In the genomic region with DNA sequence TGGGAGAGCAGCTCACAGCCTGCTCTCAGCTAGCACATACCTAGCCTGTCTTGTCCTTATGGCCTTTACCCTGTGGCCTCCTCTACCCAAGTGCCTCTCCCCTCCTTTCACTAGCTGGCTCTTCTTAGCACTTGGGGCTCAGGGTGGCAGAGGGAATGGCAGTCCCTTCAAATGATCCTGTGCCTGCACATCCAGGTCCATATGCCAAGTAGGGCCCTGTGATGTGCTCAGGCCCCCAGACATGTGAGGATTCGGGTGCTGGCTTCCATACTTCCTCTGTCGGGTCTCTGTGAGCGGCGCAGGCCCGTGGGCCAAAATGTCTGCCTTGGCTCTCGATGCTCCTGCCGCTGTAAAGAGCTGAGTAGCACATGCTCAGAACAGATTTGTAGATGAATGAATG, we compare ENCODE assay signal across 26 mouse cellular contexts. TPM values are rescaled to one million over a fixed set of nuclear protein-coding genes. Genes with fewer than 3 reads are reported as not detected.
DNase-seq lines count a peak whose midpoint lies in the region; ATAC-seq and TF ChIP-seq lines count a peak whose summit lies in the region.
"Had no signal": no experiment of that assay in that cellular context is flagged by ENCODE, and none has a peak within 500 bp of the region (broad histone marks: within the 10 kb centered on the region; RNA-seq: fewer than 3 reads in every experiment).

No protein-coding gene starts in this region.

- no peak for ATAC-seq in CD4-positive, CD25-positive, alpha-beta regulatory T cell, adult 4 months
- ATAC-seq: forebrain, embryonic 14.5 days; forebrain, embryonic 16.5 days had no signal

- DNase-seq in CD4-positive, CD25-positive, alpha-beta regulatory T cell, adult 2 months (ENCODE audit: low read depth, low spot score): peak; percentile 53
- no peak for DNase-seq in spleen, adult 2 months (ENCODE audit: low read depth in 1 of 2, low spot score in 2 of 2)
- no peak for DNase-seq in spleen, postnatal 14 days (ENCODE audit: low spot score in 2 of 2)
- DNase-seq in CD4-positive helper T cell, adult 2 months (ENCODE audit: low read depth, low spot score): peak; percentile 40
- peak; percentile 53 for DNase-seq in naive thymus-derived CD4-positive, alpha-beta T cell, adult 2 months (ENCODE audit: low read depth)
- no peak for DNase-seq in ovary, postnatal 10 days (ENCODE audit: low spot score)
- DNase-seq: adrenal gland, adult 2 months; adrenal gland, postnatal 10 days; adrenal gland, postnatal 25 days; B cell, adult 2 months; cerebellum, adult 11 months; cerebellum, adult 18-20 months; cerebellum, adult 8-10 months; cerebellum, adult 9-11 months; cerebellum, postnatal 14 days; cerebellum, postnatal 36 days; embryo, embryonic 11 days had no signal

- no peak for TF ChIP-seq CTCF in spleen, adult 2 months (IDR thresholded peaks at IDR 0.05; ENCODE audit: extremely low read depth, insufficient read depth, insufficient read length, insufficient replicate concordance)

- 0 out of 2 replicates have a peak overlapping the region, but pooled peaks have one; percentile 1 for H3K4me3 ChIP-seq in spleen, adult 2 months (ENCODE audit: extremely low read depth, insufficient read depth, insufficient read length)
- H3K4me3 ChIP-seq: embryonic facial prominence, embryonic 13.5 days; embryonic facial prominence, embryonic 15.5 days; erythroblast, embryonic 14.5 days; forebrain, embryonic 10.5 days; forebrain, embryonic 12.5 days had no signal

- no peak for TF ChIP-seq POLR2A in spleen, adult 2 months (IDR thresholded peaks at IDR 0.05; ENCODE audit: low read depth, low read length)

- H3K36me3 ChIP-seq in spleen, adult 2 months (ENCODE audit: control insufficient read depth, insufficient read depth, low read length): no peaks in the 10 kb centered on the region
- H3K36me3 ChIP-seq: embryonic facial prominence, embryonic 13.5 days; embryonic facial prominence, embryonic 15.5 days; forebrain, embryonic 10.5 days; forebrain, embryonic 12.5 days had no signal

- H3K4me1 ChIP-seq in spleen, adult 2 months (ENCODE audit: control insufficient read depth, insufficient read depth, insufficient read length): peaks cover 16% of the 10 kb centered on the region; the same call in 1 of the 2 replicates
- H3K4me1 ChIP-seq: forebrain, embryonic 12.5 days had no signal

- WGBS in spleen, adult 2 months: 84% methylated on average over 7 of the region's 7 CpGs

- no peaks in the 10 kb centered on the region for H3K27me3 ChIP-seq in spleen, adult 2 months (ENCODE audit: control insufficient read depth, insufficient read depth, low read length)
- H3K27me3 ChIP-seq: embryonic facial prominence, embryonic 13.5 days; embryonic facial prominence, embryonic 15.5 days; forebrain, embryonic 12.5 days had no signal

- peak overlapping the region; percentile 20; the same call in 1 of the 2 replicates for H3K27ac ChIP-seq in spleen, adult 2 months (ENCODE audit: insufficient read depth, low read length)
- H3K27ac ChIP-seq: embryonic facial prominence, embryonic 13.5 days; embryonic facial prominence, embryonic 15.5 days; forebrain, embryonic 10.5 days; forebrain, embryonic 12.5 days had no signal

RNA-seq across cellular contexts. Expression of a gene that starts 2.9 kb away (rescaled TPM):
- 100 to 1,000 TPM; 449 to 646 TPM for polyA plus RNA-seq in CD4-positive, CD25-positive, alpha-beta regulatory T cell, adult 4 months (2017; shearing (Covaris generic))
- polyA plus RNA-seq in spleen, adult 2 months (2012; rRNA removed): 35.2 and 41.1 TPM in 2 replicates
- polyA plus RNA-seq: erythroblast, embryonic 14.5 days; forebrain, embryonic 10.5 days; forebrain, embryonic 12.5 days had no signal

RNA-seq across cellular contexts. Expression of a gene that starts 47.3 kb away (rescaled TPM):
- 10 to 100 TPM; 14.5 to 15.7 TPM for polyA plus RNA-seq in CD4-positive, CD25-positive, alpha-beta regulatory T cell, adult 4 months (2017; shearing (Covaris generic))
- 19.7 and 22.0 TPM in 2 replicates for polyA plus RNA-seq in spleen, adult 2 months (2012; rRNA removed)

RNA-seq across cellular contexts. Expression of a gene that starts 58.0 kb away (rescaled TPM):
- not detected for polyA plus RNA-seq in CD4-positive, CD25-positive, alpha-beta regulatory T cell, adult 4 months (2017; shearing (Covaris generic))
- not detected in 2 replicates for polyA plus RNA-seq in spleen, adult 2 months (2012; rRNA removed)
- polyA plus RNA-seq: adrenal gland, adult 2 months; embryonic facial prominence, embryonic 11.5 days; embryonic facial prominence, embryonic 13.5 days; embryonic facial prominence, embryonic 15.5 days; erythroblast, embryonic 14.5 days; forebrain, embryonic 10.5 days; forebrain, embryonic 12.5 days; forebrain, embryonic 14.5 days; forebrain, embryonic 16.5 days had no signal

Comparison
In these comparisons a context has a peak if more than half of its experiments do, and no peak if none do; other contexts are left out.
1. DNase-seq: peak in CD4-positive, CD25-positive, alpha-beta regulatory T cell, adult 2 months (single experiment), CD4-positive helper T cell, adult 2 months (single experiment) and naive thymus-derived CD4-positive, alpha-beta T cell, adult 2 months (single experiment); none in spleen, adult 2 months (0 of 2), spleen, postnatal 14 days (0 of 2) and ovary, postnatal 10 days (single experiment).
2. RNA of a gene that starts 2.9 kb away (polyA plus RNA-seq): 449 to 646 TPM in CD4-positive, CD25-positive, alpha-beta regulatory T cell, adult 4 months; 35.2 to 41.1 TPM in spleen, adult 2 months; every median in the first group is over 10 times any median in the second.